Mouse (Mus musculus) midbrain, embryonic 11.5 days (tissue): ENCODE measurements around the gene En1. TPM values are rescaled to one million over a fixed set of nuclear protein-coding genes. Genes with fewer than 3 reads are reported as not detected.
A peak's percentile ranks its signal among the peaks of the same experiment; 100 is the strongest.

Source experiments
- ATAC-seq: fragments of 200-750 bp; cut with Nextera tagmentation; 2 replicates; pipeline ENCODE4 v1.8.0; 2017; ENCODE audit warnings: moderate TSS enrichment, moderate library complexity; ENCODE audit not compliant: low FRiP score
- DNase-seq: peaks from one replicate; pipeline ENCODE4 v3.0.0; 2015; ENCODE audit warnings: low spot score; ENCODE audit errors: missing footprints
- H3K27ac ChIP-seq: fragments of 300-500 bp; sonication (generic); 2 replicates; pipeline ENCODE4 v1.5.1; 2014; ENCODE audit warnings: low read depth, low read length
- H3K27me3 ChIP-seq: fragments of 300-500 bp; sonication (generic); 2 replicates; pipeline ENCODE4 v1.6.1; 2014; ENCODE audit warnings: mild to moderate bottlenecking, low read length, moderate library complexity, mixed read lengths; ENCODE audit not compliant: control insufficient read depth, insufficient read depth
- H3K36me3 ChIP-seq: fragments of 300-500 bp; sonication (generic); 2 replicates; pipeline ENCODE4 v1.6.1; 2014; ENCODE audit warnings: mild to moderate bottlenecking, low read length, moderate library complexity, mixed read lengths; ENCODE audit not compliant: control insufficient read depth, insufficient read depth
- H3K4me1 ChIP-seq: fragments of 300-500 bp; sonication (generic); 2 replicates; pipeline ENCODE4 v1.6.1; 2014; ENCODE audit warnings: low read length; ENCODE audit not compliant: control insufficient read depth, insufficient read depth
- H3K4me2 ChIP-seq: fragments of 300-500 bp; sonication (generic); 2 replicates; pipeline ENCODE4 v1.6.1; 2014; ENCODE audit warnings: mild to moderate bottlenecking, moderate library complexity
- H3K4me3 ChIP-seq: fragments of 300-500 bp; sonication (generic); 2 replicates; pipeline ENCODE4 v1.5.1; 2014; ENCODE audit warnings: low read depth, low read length
- H3K9ac ChIP-seq: fragments of 300-500 bp; sonication (generic); 2 replicates; pipeline ENCODE4 v1.6.1; 2014; ENCODE audit warnings: low read length
- H3K9me3 ChIP-seq: fragments of 300-500 bp; sonication (generic); 2 replicates; pipeline ENCODE4 v1.6.1; 2016; ENCODE audit warnings: low read length; ENCODE audit not compliant: control insufficient read depth
- WGBS: fragments of 180-500 bp; shearing (Covaris S2); extraction: QIAGEN DNeasy Blood & Tissue Kit; methylation state at CpG from one replicate; pipeline ENCODE4 v1.1.7; 2014; 5-methylcytosine and 5-hydroxymethylcytosine counted together
- polyA plus RNA-seq: library from polyadenylated mRNA; unstranded; fragments of >200 nt; fragmentation: Nextera tagmentation; extraction: Ambion mirVana; gene quantifications from 2 replicates; pipeline ENCODE4 v1.2.1, GENCODE M21; 2014

The En1 gene
- polyA plus RNA-seq, 1 experiment from 2014 or later: 8.2 TPM

DNA sequence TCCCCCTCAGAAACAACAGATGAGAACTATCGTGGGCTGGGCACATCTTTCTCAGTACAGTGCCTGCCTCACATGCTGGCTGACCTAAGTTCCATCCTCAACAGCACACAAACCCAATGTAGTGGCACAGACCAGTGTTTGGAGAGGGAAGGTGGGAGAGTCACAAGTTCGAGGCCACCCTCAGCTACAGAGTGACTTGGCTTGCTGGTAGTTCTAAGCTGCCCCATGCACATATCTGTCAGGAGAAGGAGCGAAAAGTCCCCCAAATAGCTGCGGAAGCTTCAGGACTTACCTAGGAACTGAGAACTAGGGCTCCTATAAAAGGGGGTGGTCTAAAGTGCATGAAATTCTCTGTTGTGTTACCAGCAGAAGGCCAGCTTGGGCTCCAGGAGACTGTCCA, 14.3 kb upstream of the En1 start:
- ATAC-seq (no peak), DNase-seq (no peak)
- Histone ChIP-seq H3K27ac (no peak overlapping the region), H3K36me3 (no peaks in the 10 kb centered on the region), H3K4me1 (no peaks in the 10 kb centered on the region), H3K4me3 (no peak overlapping the region), H3K4me2 (no peak overlapping the region), H3K9me3 (no peaks in the 10 kb centered on the region), H3K9ac (no peak overlapping the region), H3K27me3 (peaks cover 18% of the 10 kb centered on the region)
- WGBS: 80% methylated on average over 4 of the region's 4 CpGs

DNA sequence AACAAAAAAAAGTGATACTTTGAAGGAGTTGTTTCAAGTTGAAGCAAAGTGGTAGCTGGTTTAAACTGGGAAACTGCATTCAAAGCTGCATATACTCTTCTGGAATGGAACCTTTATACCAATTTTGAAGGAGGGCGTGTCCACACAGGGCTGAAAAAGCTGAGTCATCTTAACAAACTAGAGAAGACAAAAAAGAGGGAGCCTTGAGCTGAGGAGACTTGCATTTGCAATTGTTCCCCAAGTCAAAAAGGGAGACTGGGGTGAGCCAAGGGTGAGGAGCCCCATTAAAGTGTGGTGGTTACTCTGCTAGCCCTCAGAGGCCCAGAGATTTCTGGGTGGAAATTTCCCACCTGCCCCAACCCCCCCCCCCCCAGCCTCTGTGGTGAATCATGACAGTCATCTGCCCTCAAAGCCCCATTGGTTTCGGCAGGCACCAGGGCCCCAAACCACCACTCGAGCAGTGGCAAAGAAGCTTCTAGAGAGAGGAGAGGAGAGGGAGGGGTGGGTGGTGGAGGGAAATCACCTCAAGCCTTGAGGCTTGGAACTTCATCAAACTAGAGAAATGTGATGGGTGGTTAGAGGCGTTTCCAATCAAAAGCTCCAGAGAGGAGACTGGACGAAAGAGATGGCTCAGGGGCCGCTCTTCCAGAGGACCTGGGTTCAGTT, 13.7 kb upstream of the En1 start:
- 77% methylated on average over 6 of the region's 6 CpGs for WGBS
- no peaks in the 10 kb centered on the region for H3K4me1 ChIP-seq

DNA sequence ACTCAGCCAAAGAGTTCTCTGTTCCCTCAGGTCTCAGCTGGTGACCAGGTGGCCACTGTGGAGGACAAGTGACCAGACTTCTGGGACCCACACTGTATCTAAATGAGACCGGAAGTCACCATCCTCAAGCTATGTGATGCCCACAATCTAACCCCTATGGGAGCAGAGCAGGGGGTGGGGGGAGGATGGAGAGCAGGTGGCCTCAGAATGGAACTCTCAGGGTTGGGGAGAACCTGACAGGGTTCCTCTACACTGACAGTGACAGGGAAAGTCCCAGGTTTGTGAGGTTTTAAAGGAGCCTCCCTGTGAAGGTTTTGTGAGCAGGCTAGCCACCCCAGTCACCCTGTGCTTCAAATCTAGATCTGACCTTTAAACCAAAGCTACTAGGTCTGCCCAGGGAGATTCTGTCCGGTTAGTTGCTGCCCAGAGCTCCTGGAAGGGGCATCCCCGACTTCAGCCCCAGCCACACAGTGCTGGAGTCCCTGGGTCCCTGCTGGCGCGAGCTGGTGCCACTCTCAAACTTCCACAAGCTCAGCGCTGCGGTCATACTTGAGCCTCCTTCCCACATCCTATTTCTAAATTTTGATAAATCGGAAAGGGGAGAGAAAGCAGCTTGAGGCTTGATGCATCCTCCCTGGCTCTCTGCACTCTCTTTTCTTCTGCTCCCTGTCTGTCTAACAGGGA, 8.8 kb upstream of the En1 start:
- Histone ChIP-seq H3K4me1 (no peaks in the 10 kb centered on the region; the same call in 1 of the 2 replicates), H3K4me2 (no peak overlapping the region), H3K4me3 (no peak overlapping the region), H3K27ac (no peak overlapping the region), H3K36me3 (no peaks in the 10 kb centered on the region), H3K27me3 (peaks cover 70% of the 10 kb centered on the region), H3K9ac (no peak overlapping the region), H3K9me3 (no peaks in the 10 kb centered on the region)
- ATAC-seq (no peak), DNase-seq (peak; percentile 85)
- 16% methylated on average over 8 of the region's 8 CpGs for WGBS

More for the DNA sequence above, 13.7 kb upstream of the En1 start:
- no peak overlapping the region for H3K4me3 ChIP-seq
- H3K9ac ChIP-seq: no peak overlapping the region
- DNase-seq (no peak), ATAC-seq (no peak)
- H3K36me3 ChIP-seq: no peaks in the 10 kb centered on the region
- peaks cover 24% of the 10 kb centered on the region for H3K27me3 ChIP-seq
- no peaks in the 10 kb centered on the region for H3K9me3 ChIP-seq
- H3K27ac ChIP-seq: no peak overlapping the region
- H3K4me2 ChIP-seq: no peak overlapping the region

- ATAC-seq (peak; percentile 41; the same call in 1 of the 2 replicates), DNase-seq (peak; percentile 93)
- Histone ChIP-seq H3K27ac (no peak overlapping the region), H3K4me1 (no peaks in the 10 kb centered on the region; the same call in 1 of the 2 replicates), H3K36me3 (no peaks in the 10 kb centered on the region), H3K27me3 (peaks cover 82% of the 10 kb centered on the region), H3K9ac (no peak overlapping the region), H3K4me3 (no peak overlapping the region), H3K9me3 (no peaks in the 10 kb centered on the region), H3K4me2 (no peak overlapping the region)
- 0% methylated on average over 8 of the region's 8 CpGs for WGBS
Observed at GRCm38 (mm10) chr1:120594603-120595002, 7.6 kb upstream of the En1 start.

DNA sequence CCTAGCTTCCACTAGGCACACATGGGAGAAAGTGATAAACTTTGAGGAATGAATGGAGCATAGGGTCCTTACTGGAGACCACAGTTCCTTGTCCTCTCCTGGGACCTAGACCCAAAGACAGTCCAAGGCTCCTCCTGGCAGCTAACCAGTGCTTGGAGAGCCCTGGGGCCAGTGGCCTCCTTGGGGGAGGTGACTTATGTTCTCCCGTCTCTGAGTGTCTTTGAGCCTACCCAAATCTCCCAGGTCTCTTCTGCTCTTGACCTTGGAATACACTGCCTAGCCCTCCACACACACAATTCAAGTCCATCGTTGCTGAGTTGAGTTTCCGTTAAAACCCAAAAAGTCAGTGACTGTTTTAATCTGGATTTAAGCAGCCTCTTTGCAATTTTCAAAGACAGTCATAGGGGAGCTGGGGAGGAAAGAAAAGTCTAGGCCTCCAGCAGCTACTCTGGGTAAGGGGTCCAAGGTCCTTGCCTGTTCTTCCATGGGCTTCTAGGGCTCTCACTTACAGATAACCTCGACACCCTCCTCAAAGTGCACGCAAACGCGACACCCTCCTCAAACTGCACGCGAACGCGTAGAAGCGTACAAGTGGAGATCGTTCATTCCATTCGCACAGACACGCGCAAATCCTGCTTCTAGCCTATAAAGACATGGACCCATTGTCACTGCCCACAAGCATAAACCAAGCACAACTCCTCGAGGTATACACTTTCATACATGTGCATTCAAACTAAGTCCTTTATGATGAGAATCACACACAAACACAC, 6.6 kb upstream of the En1 start:
- 2% methylated on average over 17 of the region's 17 CpGs for WGBS
- Histone ChIP-seq H3K36me3 (no peaks in the 10 kb centered on the region), H3K27me3 (peaks cover 92% of the 10 kb centered on the region), H3K4me2 (peak overlapping the region; percentile 82; the same call in 1 of the 2 replicates), H3K4me1 (no peaks in the 10 kb centered on the region; the same call in 1 of the 2 replicates), H3K27ac (no peak overlapping the region), H3K9me3 (no peaks in the 10 kb centered on the region), H3K4me3 (peak overlapping the region; percentile 25), H3K9ac (peak overlapping the region; percentile 61; the same call in 1 of the 2 replicates)
- no peak for ATAC-seq
- DNase-seq: peak; percentile 93

DNA sequence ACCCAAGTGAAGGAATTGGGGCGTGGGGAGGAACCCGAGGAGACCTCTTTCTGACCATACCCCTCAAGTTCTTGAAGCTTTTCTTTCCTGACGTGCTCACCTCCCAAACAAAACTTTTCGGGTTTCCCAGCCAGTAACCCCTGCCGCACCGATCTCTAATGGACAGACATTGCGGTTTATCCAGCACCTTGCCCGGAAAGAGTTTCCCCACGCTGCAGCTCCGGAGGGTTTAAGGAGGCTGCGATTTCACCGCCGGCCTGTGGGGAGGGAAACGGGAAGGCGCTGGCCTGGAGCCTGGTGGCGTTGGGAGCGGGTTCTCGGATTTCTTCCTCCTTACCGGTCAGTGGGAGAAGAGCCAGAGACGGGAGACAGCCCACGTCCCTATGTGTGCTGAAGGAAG, 5.9 kb upstream of the En1 start:
- peak; percentile 38; the same call in 1 of the 2 replicates for ATAC-seq
- no peak overlapping the region for H3K27ac ChIP-seq

DNA sequence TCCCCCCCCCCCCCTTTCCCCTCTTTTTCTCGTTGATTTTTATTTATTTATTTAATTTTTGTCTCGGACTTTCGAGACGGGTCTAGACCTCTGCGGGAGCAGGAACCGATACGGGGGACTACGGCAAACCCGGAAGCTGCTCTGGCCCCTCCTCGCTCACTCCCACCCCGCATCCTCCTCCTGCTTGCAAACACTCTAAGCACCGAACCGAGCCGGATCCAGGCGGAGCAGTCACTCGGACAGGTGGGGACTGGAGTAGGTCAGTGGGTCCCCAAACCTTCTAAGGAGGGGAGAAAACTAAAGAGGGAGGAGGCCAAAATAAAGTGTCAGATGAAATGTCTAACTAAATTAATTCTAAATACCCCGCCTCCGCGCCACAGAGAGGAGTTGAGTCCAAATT, 5.4 kb upstream of the En1 start:
- Histone ChIP-seq H3K4me1 (no peaks in the 10 kb centered on the region; the same call in none of the 2 replicates), H3K27ac (no peak overlapping the region), H3K27me3 (peaks cover 95% of the 10 kb centered on the region), H3K9ac (peak overlapping the region; percentile 61), H3K4me3 (peak overlapping the region; percentile 25), H3K36me3 (no peaks in the 10 kb centered on the region), H3K4me2 (peak overlapping the region; percentile 82), H3K9me3 (no peaks in the 10 kb centered on the region)
- ATAC-seq (no peak; the same call in 1 of the 2 replicates), DNase-seq (peak; percentile 94)
- WGBS: 2% methylated on average over 19 of the region's 19 CpGs

More for the DNA sequence above, 5.9 kb upstream of the En1 start:
- H3K9ac ChIP-seq: peak overlapping the region; percentile 61
- H3K4me2 ChIP-seq: peak overlapping the region; percentile 82
- DNase-seq: peak; percentile 97
- H3K9me3 ChIP-seq: no peaks in the 10 kb centered on the region
- no peaks in the 10 kb centered on the region for H3K36me3 ChIP-seq
- under 1% methylated on average over 21 of the region's 21 CpGs for WGBS
- peaks cover 93% of the 10 kb centered on the region for H3K27me3 ChIP-seq
- H3K4me3 ChIP-seq: peak overlapping the region; percentile 25
- no peaks in the 10 kb centered on the region; the same call in 1 of the 2 replicates for H3K4me1 ChIP-seq

- H3K4me3 ChIP-seq: peak overlapping the region; percentile 25
- WGBS: under 1% methylated on average over 11 of the region's 11 CpGs
- peak overlapping the region; percentile 61 for H3K9ac ChIP-seq
- no peaks in the 10 kb centered on the region for H3K9me3 ChIP-seq
- H3K27me3 ChIP-seq: peaks cover 95% of the 10 kb centered on the region
- peak; percentile 95 for DNase-seq
- H3K36me3 ChIP-seq: no peaks in the 10 kb centered on the region
- H3K4me2 ChIP-seq: peak overlapping the region; percentile 82
- ATAC-seq: no peak
- peaks cover 2% of the 10 kb centered on the region for H3K4me1 ChIP-seq
- no peak overlapping the region for H3K27ac ChIP-seq
Observed at GRCm38 (mm10) chr1:120597271-120597670, 4.9 kb upstream of the En1 start.
